Mouse (Mus musculus) cerebellum, adult 9-10 months (tissue): ENCODE measurements around the gene Pef1.
A peak's percentile ranks its signal among the peaks of the same experiment; 100 is the strongest.

ENCODE experiments used
- DNase-seq: peaks from one replicate; pipeline ENCODE4 v3.0.0; 2022

Pef1 gene

DNA sequence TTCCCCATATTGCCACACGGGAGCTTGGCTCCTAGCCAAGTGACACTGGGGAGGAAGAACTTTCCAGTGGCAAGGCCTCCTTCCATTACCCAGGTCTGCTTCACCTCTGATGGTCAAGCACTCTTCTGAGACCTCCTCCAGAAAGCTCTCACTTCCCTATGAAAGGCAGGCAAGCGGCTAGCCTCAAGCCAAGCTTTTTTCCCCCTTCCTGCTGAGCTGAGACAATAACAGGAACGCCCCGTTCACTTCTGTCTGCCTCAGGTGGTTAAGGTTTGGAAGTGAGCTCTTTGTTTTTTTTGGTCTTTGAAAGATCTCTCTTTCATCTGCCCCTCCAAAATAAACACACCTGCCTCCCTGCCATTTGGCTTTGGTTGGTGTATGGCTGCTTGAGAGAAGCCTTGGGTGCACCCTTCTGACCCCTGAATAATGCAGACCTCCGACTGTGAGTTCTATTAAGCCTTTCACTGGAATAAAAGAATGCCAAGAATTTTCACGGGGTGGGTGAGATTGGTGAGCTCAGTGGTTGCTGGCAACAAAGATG, at the start of gene Pef1:
Pef1 (plus strand) TSS at position 448 of the 541 bp plus-strand sequence.
- no peak for DNase-seq

DNA sequence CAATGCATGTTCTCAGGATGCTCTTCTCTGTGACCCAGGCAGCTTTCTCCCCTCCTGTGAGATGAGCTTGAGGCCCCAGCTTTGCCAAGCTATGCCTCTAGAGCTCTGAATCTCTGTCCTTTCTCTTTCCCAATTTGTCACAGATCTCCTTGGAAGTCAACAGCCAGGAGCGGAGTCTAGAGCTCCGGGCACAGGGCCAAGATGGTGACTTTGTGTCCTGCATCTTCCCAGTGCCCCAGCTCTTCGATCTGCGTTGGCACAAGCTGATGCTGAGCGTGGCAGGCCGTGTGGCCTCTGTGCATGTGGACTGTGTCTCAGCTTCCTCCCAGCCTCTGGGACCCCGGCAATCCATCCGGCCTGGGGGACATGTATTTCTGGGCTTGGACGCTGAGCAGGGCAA, 49.2 kb upstream of the Pef1 start:
- DNase-seq = no peak

DNA sequence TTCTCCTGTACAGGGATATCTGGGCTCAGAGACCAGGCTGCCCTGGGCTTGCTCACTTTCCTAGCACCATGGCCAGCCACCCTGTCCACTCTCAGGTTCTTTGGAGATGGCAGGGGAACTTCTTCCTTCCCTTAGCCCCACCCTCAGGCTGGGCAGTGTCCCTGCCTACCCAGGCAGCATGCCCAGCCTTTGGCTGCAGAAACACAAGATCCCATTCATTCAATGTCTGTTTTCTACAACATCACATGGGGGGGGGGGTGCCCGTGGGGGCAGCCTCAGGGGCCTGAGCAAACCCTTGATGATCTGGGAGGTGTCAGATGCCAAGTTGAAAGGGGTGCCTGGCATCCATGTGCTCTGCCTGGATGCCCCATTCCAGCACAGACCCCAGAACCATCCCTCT, 47.6 kb upstream of the Pef1 start:
- DNase-seq = no peak

DNA sequence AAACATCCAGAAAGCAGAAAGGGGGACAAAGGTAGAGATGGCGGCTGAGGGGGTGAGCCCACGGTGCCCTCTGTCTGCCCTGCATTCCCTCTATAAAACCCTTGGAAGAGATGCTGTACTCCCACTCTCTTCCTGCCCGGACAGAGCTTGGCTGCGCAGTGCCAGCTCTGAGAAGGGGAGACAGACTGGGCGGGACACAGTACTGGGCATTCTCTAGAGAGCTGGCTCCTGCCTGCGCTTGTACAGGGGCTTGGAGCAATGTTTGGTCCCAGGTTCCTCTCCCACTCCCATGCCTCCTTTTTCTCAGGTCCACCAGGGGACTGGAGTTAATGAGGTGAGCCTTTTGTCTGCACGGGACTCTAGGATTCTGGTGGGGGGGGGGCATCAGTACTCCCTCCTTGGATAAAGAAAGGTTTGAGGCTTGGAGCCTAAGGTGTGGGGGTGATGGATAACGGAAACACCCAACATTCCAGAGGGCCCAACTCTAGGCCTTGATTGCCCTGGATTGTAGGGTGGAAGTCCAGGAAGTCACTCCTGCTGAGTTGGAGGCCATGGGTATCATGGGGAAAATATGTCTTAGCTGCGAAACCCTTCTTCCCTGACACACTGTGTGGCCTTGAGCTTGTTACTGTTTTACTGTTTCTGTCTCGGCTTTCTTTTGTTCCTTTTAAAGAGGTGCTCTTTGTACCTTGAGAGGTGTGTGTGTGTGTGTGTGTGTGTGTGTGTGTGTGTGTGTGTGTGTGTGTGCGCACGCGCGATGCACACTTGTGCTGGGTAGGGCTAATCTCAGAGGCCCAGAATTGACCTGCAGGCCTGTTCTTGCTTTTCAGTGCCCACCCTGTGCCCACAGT, 47.0 kb upstream of the Pef1 start:
- no peak for DNase-seq

DNA sequence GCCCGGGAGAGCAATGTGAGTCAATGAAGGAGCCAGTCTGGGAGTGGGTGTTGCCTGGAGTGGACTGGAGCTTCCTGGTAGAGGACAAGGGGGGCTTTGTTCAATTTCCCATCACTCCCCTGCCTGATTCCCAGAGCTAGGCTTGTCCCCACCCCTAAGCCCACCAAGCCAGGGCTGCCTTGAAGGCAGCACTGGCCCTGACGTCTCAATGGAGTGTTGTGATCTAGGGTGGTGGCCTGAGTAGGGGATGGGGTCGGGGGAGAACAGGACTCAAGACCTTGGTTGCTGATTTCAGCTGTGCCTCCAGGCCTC, 46.4 kb upstream of the Pef1 start:
- DNase-seq = no peak

DNA sequence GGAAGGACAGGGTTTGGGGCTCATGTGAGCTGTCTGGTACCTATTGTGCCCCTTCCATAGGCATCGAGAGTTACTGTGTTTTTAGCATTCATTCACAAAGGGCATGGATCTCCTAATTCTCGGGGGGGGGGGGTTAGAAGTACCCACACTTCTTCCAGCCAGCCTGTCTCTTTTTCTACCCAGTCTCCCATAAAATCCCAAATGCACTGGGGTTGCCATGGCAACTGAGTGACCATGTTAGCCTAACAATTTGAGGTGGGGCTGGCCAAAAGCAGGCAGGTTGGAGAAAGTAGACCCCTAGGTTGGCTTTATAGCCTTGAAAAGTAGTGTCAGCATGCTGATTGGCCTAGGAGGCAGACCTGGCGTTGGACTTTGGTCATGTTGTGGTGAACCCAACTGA, 45.9 kb upstream of the Pef1 start:
- no peak for DNase-seq

DNA sequence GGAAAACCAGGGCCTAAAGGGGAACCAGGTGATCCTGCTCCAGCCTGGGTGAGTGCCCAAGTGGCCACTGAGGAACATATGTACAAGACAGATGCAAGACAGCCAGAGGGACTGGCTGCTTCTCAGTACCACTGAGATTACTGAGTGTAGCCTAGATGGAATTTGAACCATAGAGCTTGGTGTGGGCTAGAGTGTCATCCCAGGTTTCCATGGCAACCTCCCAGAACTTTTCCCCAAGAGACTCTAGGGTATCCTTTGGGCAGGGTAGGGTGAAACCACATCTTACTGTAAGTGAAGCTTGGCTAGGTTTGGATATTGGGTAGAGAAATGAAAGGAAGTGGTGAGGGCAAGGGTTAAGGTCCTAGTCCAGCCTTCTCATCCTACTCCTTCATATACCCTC, 41.4 kb upstream of the Pef1 start:
- no peak for DNase-seq

DNA sequence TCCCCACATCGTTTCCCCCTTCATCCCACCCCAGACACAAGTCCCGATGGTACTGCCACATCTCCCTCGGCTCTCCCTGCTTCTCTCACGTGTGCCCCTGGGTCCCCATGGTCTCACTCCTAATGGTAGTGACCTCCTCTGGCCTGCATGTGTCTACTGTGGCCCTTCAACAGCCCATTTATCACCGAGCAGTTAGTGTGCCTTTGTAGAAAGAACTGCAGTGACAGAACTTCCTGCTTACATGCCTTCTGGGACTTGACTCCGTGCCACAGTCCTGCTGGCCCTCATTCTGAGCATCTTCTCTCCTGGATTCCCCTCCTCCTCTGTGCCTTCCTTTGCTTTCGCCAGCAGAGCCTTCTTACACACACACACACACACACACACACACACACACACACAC, 39.2 kb upstream of the Pef1 start:
- DNase-seq = no peak

DNA sequence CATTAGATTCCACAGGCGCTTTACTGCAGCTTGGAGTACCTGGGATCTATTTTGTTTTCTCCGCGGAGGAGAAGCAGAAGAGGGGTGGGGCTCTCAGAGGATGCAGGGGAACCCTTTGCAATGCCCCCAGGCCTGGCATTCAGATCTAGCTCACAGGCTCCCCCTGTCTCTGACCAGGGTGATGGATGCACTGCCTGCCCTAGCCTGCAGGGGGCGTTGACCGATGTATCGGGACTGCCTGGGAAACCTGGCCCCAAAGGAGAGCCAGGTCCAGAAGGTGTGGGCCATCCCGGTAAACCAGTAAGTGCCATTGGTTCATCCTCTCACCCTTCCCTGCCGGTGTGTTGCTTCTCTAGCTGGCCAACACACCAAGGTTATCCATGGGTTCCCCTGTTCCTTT, 35.5 kb upstream of the Pef1 start:
- DNase-seq = peak; percentile 52

DNA sequence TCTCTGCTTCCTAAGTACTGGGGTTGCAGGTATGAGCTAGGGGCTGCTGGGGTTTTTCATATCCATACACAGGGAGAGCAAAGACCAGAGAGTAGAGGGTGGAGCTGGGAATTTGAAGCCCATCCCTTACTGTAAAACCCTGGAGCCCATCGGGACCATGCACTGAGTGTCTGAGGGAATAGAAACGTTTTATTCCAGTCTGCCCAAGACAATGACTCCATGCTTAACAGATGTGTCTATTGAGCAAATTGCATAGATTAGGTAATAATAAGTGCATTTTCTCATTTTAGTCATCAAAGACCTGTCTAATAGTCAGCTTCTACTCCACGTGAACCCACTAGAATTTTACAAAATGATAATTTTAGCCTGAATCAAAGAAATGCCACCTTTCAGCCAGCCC, 31.8 kb upstream of the Pef1 start:
- no peak for DNase-seq

DNA sequence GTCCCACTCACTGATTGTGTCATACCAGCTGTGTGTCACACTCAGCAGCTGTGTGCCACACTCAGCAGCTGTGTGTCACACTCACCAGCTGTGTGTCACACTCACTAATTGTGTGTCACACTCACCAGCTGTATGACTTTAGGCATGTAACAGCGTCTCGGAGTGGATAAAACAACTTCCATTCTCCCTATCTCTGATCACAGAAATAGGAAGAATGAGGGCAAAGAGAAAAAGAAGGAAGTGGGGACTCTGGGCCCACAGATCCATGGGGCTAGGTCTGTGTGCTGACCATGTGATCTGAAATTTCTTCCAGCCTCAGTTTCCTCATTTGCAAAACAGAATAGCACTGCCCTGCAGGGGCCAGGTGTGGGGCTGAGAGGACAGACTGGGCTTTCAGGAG, 30.6 kb upstream of the Pef1 start:
- DNase-seq = no peak

DNA sequence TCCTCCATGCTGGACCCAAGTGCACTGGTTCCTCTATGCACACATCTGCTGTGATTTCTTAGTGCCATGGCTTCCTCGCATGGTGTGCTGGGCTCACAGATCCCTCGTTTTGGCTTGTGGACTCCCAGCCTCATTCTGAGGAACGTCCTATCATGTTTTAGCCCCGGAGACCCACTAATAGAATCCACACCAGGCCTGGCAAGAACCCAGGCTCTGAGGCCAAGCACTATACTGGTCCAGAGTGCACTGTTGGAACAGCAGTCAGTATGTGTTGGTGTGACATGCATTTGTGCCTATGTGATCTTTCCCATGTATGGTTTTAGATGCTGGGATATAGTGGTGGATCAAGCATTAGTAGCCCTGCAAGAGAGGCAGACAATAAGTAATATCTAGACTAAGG, 29.0 kb upstream of the Pef1 start:
- DNase-seq = no peak

DNA sequence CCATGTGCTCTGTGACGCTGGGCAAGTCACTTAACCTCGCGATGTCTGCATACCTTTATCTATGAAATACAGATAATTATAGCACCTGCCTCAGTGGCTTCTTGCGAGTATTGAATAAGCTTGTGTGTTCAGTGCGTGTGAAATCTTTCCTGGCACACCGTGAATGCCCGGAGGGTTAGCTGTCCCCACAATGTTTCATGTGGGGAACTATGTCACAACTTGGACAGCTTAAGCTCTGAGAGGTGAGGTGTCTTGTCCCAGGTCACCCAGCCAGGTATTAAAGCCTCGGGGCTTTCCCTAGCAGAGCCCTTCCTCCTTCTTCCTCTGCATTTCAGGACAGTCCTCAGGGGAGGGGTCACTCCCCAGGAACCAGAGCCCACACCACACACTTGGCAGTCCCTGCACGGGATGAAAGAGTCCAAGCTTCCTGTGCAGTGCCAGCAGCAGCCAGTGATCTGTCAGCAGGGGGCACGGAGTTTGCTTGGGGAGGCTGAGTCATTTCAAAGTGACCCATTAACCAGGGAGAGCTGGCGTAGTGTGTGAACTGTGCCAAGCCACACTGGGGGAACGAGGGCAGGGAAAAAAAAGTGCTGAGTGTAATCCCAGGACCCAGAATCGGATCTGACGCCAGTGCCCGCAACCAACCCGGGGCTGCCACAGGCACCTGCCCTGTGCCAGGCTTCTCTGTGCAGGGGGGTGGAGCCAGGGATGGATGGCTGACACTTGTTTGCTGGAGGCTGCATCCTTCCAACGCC, 27.4 kb upstream of the Pef1 start:
- peak; percentile 59 for DNase-seq

DNA sequence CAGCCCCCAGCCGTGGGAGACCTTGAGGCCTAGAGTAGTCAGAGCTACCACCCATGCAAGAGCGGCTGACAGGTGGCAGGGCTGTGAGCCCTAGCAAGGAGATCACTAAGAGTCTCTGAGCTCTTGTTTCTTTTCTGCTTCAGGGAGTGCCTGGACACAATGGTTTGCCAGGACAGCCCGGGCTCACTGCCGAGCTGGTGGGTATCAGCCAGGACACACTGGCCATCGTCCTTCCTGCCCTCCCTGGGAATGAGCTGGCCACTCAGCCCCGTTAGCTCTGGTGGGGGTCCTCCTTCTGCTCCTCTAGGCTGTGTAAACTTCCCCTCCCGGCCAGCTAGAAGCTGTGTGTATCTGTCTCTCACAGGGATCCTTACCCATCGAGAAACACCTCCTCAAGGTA, 25.5 kb upstream of the Pef1 start:
- peak; percentile 78 for DNase-seq

DNA sequence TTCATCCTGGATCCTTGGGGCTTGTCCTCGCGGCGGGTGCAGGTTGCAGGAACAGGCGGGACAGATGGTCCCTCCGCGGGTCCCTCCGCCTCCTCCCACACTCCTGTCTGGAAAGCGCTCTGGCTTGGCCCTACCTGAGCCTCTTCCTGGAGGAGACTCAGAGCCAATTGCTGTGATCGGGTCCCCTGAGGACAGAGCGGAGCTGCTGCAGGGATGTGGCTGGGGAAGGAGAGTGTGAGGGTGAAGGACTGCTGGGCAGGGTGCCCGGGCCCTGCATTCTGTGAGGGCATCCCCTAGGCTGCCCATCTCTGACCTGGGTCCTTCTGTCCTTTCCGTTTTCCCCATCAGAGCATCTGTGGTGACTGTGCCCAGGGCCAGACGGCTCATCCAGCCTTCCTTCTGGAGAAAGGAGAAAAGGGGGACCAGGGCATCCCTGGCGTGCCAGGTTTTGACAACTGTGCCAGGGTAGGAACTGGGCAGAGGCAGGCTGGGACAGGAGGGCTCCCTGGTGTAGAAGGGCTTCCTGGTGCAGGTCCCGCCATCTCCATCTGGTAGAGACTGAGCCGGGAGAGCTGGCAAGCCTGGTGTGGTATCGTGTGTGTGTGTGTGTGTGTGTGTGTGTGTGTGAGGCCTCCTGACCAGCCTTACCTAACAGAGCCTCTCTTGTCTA, 23.4 kb upstream of the Pef1 start:
- DNase-seq = peak; percentile 95

DNA sequence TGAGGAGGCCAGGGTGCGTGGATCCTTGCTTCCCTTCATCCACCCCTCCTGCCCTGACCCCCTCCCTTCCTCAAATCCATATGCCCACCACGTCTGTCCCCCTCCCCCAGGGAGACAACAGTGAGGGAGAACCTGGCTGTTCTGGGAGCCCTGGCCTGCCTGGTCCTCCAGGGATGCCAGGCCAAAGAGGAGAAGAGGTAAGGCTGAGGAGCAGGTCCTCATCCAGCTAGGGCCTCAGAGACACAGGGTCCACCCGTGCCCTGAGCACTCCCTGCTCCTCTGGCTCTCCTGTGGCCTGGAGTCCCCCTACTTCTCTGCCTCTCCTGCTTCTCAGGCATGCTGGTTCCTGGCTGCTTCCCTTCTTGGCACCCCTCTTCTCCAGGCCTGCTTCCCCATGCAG, 22.8 kb upstream of the Pef1 start:
- DNase-seq = no peak

DNA sequence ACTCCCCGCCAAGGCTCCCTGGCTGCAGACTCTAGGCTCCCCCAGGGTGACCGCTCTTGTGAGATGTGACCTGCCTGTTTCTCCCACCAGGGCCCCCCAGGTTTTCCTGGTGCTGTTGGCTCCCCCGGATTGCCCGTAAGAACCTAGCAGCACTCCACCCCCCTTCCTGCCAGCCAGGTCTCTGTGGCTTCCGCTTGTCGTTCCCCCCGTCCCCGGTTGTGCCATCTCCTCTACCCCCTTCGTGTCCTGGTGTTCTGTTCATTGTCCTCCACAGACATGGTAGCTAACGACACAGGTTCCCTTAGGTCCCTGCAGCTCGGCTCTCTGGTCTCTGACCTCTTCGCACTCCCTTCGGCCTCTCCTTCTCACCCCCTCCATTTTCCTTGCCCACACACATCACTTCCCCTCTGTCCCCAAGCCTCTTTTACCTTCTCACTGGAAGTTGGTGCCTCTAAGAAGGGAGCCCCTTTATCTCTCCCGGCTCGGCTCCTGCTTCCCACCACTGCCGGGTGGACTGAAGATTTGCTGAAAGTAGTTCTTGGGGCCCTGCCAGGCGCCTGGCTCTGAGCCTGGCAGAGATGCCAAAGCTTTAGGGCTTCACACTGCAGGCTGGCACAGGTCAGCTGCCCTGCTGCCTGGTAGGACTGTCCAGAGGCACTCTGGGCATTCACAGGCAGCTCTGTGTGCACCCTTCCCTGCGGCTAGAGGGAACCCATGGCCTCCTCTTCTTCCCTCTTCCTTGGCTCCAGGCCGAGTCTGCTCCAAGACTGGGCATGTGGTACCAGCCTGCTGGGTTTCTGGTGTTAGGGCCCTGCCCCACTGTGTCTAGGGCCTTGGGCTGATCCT, 20.8 kb upstream of the Pef1 start:
- peak; percentile 80 for DNase-seq

DNA sequence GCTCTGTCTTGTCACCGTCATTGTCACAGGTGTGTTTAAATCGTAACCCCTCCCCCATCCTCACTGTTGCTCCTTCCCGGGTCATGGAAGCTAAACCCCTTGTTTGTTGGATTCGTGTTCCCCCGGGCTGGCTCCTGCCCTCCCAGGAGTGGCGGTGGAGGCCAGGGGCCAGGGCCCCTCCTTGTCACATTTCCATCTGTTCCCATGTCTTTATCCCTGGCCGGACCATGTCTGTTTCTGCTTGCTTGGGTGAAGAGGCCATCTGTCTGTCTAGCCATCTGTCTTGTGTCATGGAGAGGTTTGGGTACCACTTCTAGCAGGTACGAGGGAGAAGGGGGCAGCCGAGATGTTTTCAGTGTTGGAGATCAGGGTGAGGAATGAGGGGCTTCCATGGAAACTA, 20.1 kb upstream of the Pef1 start:
- DNase-seq = no peak

DNA sequence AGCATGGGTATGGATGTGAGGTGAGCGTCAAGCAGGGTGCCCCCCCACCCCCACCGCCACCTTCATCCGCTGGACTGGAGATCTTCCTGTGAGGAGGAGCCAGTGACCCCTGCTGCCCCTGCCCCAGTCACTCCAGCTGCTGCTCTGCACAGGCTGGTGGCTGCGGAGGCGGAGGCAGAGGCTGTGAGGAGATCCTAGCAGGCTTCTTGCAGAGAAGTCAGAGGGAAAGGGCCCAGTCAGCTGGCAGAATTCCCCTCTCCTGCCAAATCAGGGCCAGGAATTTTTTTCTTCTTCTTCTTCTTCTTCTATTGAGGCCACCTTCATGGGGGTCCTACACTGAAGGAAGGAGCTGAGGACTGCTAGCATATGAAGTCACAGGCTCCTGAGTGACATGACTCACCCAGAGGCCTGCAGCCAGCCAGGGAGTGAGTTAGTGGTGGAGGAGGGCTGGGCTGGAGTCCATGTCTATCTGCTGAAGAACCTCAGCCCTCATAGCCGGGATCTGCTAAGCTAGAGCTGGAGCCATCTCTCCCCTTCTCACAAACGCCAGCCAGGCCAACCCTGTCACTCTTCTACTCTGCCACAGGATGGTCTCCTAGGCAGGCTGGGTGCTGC, 17.9 kb upstream of the Pef1 start:
- no peak for DNase-seq

DNA sequence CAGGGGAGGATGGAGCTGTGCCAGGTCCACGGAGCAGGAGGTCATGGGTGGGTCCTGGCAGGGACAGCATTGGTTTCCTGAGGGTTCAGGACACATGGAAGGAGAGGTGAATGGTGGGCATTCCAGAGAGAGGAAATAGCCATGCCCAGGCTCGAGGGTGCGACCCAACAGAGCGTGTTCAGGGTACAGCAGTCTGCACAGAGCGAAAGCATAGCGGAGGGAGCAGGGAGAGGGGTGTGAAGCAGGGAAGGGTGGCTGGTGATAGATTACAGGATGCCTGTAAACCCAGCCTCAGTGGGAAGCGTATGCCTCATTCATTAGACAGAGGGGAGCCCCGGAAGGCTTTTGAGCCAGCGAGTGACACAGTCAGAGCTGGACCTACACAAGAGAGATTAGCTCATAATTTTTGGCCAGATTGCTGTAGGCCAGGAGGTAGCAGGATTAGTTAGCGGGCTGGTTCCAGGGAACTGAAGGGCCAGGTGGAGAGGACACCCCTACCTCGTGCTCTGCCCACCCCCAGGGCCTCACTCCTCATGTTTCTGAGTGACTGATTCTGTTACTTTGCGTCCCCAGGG, 17.0 kb upstream of the Pef1 start:
- no peak for DNase-seq

DNA sequence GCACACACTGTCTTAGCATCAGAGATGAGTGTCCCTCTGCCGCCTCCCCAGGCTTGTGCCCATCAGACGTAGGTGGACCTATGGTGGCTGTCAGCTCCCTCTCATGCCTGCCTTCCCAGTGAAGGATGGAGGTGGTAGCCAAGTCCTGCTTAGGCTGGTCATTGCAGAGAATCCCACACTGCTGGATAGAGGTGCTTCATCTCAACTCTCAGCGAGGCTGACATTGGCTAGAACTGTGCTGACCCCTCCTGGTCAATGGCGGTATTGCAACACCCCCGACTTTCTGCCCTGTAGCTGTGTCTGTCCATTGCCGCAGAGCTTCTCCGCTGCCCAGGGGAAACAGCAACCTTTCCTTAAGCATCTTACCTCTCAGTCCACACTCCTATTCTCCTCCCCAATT, 15.1 kb upstream of the Pef1 start:
- DNase-seq = peak; percentile 97

DNA sequence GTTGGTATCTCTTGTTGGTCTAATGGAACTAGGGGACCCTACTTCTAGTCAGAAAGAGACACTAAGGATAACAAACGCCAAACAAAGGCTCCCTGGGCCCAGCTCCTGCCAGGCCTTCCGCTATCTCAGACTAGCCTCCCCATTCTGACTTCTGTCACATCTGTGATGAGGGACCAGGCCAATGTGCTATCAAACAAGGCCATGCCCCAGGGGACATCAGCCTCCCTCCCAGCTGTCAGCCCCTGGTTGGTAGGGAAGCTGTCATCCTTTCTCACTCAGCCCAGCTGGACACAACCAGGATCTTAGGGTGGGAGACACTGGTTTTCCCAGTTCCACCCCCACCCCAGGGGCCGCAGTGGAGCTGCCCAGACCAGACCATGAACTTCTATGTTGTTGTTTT, 7.2 kb upstream of the Pef1 start:
- DNase-seq = no peak
